Mouse (Mus musculus): ENCODE results near the gene Gadd45a.
"Not testable (repeated sequence)": the region's sequence is repeated elsewhere in the genome, so short reads cannot be mapped to it uniquely, and the experiment has no call there.

The Gadd45a gene

GRCm38 (mm10) chr6:67050063-67050462 lies 12.8 kb upstream of the Gadd45a start:
- in situ Hi-C loops (cut with MboI; ENCODE audit: low pct_unique_long_range_greater_than_20kb in 1 of 2, low sequenced_read_pairs in 2 of 2, unreplicated experiment in 1 of 2): no loop called here

- in situ Hi-C loops (cut with MboI; ENCODE audit: low pct_unique_long_range_greater_than_20kb in 1 of 2, low sequenced_read_pairs in 2 of 2, unreplicated experiment in 1 of 2): no loop called here
Observed at GRCm38 (mm10) chr6:67049695-67050038, 12.4 kb upstream of the Gadd45a start.

- in situ Hi-C loops (cut with MboI; ENCODE audit: low pct_unique_long_range_greater_than_20kb in 1 of 2, low sequenced_read_pairs in 2 of 2, unreplicated experiment in 1 of 2): no loop called here
Observed at GRCm38 (mm10) chr6:67048880-67049694, 11.8 kb upstream of the Gadd45a start.

- in situ Hi-C loops (cut with MboI; ENCODE audit: low pct_unique_long_range_greater_than_20kb in 1 of 2, low sequenced_read_pairs in 2 of 2, unreplicated experiment in 1 of 2): no loop called here
Observed at GRCm38 (mm10) chr6:67048052-67048691, 10.9 kb upstream of the Gadd45a start.

- in situ Hi-C loops (cut with MboI; ENCODE audit: low pct_unique_long_range_greater_than_20kb in 1 of 2, low sequenced_read_pairs in 2 of 2, unreplicated experiment in 1 of 2): no loop called here
Observed at GRCm38 (mm10) chr6:67046937-67047336, 9.7 kb upstream of the Gadd45a start.

GRCm38 (mm10) chr6:67045424-67045823 lies 8.2 kb upstream of the Gadd45a start:
- in situ Hi-C loops (cut with MboI; ENCODE audit: low pct_unique_long_range_greater_than_20kb in 1 of 2, low sequenced_read_pairs in 2 of 2, unreplicated experiment in 1 of 2): no loop called here

GRCm38 (mm10) chr6:67040904-67041410 lies 3.7 kb upstream of the Gadd45a start:
- in situ Hi-C loops (cut with MboI; ENCODE audit: low pct_unique_long_range_greater_than_20kb in 1 of 2, low sequenced_read_pairs in 2 of 2, unreplicated experiment in 1 of 2): loop anchor here in 1 of 2 experiments (5.0 kb wide), 1 partner anchor 74 kb away; no protein-coding TSS in a partner anchor

- in situ Hi-C loops (cut with MboI; ENCODE audit: low pct_unique_long_range_greater_than_20kb in 1 of 2, low sequenced_read_pairs in 2 of 2, unreplicated experiment in 1 of 2): loop anchor here in 1 of 2 experiments (5.0 kb wide), 1 partner anchor 103 kb away; no protein-coding TSS in a partner anchor
Observed at GRCm38 (mm10) chr6:67038964-67039363, 1.7 kb upstream of the Gadd45a start.

- in situ Hi-C loops (cut with MboI; ENCODE audit: low pct_unique_long_range_greater_than_20kb in 1 of 2, low sequenced_read_pairs in 2 of 2, unreplicated experiment in 1 of 2): loop anchor here in 1 of 2 experiments (5.0 kb wide), 1 partner anchor 106 kb away; no protein-coding TSS in a partner anchor
Observed at GRCm38 (mm10) chr6:67036356-67036811, 873 bp downstream of the Gadd45a start.

- in situ Hi-C loops (cut with MboI; ENCODE audit: low pct_unique_long_range_greater_than_20kb in 1 of 2, low sequenced_read_pairs in 2 of 2, unreplicated experiment in 1 of 2): loop anchor here in 1 of 2 experiments (5.0 kb wide), 1 partner anchor 107 kb away; no protein-coding TSS in a partner anchor
Observed at GRCm38 (mm10) chr6:67035388-67036299, 1.6 kb downstream of the Gadd45a start.

- in situ Hi-C loops (cut with MboI; ENCODE audit: low pct_unique_long_range_greater_than_20kb in 1 of 2, low sequenced_read_pairs in 2 of 2, unreplicated experiment in 1 of 2): loop anchor here in 1 of 2 experiments (5.0 kb wide), 1 partner anchor 108 kb away; no protein-coding TSS in a partner anchor
Observed at GRCm38 (mm10) chr6:67034331-67035130, 2.7 kb downstream of the Gadd45a start.

GRCm38 (mm10) chr6:67033604-67034003 lies 3.7 kb downstream of the Gadd45a start:
- in situ Hi-C loops (cut with MboI; ENCODE audit: low pct_unique_long_range_greater_than_20kb in 1 of 2, low sequenced_read_pairs in 2 of 2, unreplicated experiment in 1 of 2): no loop called here

GRCm38 (mm10) chr6:67032972-67033371 lies 4.3 kb downstream of the Gadd45a start:
- in situ Hi-C loops (cut with MboI; ENCODE audit: low pct_unique_long_range_greater_than_20kb in 1 of 2, low sequenced_read_pairs in 2 of 2, unreplicated experiment in 1 of 2): not testable (repeated sequence)

GRCm38 (mm10) chr6:67032551-67032950 lies 4.7 kb downstream of the Gadd45a start:
- in situ Hi-C loops (cut with MboI; ENCODE audit: low pct_unique_long_range_greater_than_20kb in 1 of 2, low sequenced_read_pairs in 2 of 2, unreplicated experiment in 1 of 2): not testable (repeated sequence)

- in situ Hi-C loops (cut with MboI; ENCODE audit: low pct_unique_long_range_greater_than_20kb in 1 of 2, low sequenced_read_pairs in 2 of 2, unreplicated experiment in 1 of 2): no loop called here
Observed at GRCm38 (mm10) chr6:67030846-67031245, 6.4 kb downstream of the Gadd45a start.

GRCm38 (mm10) chr6:67030416-67030815 lies 6.8 kb downstream of the Gadd45a start:
- in situ Hi-C loops (cut with MboI; ENCODE audit: low pct_unique_long_range_greater_than_20kb in 1 of 2, low sequenced_read_pairs in 2 of 2, unreplicated experiment in 1 of 2): no loop called here

- in situ Hi-C loops (cut with MboI; ENCODE audit: low pct_unique_long_range_greater_than_20kb in 1 of 2, low sequenced_read_pairs in 2 of 2, unreplicated experiment in 1 of 2): no loop called here
Observed at GRCm38 (mm10) chr6:67029987-67030386, 7.3 kb downstream of the Gadd45a start.

Data from mouse embryonic stem cell (cell line).